Mouse (Mus musculus): Measurements from ENCODE around the gene Atp2b4.

GRCm38 (mm10) chr1:133793646-133794045 is 7.2 kb downstream of the Atp2b4 start:
- no peak for TF ChIP-seq CTCF (IDR thresholded peaks at IDR 0.05; ENCODE audit: insufficient read depth, low read length)
- TF ChIP-seq POLR2A (IDR thresholded peaks at IDR 0.05; ENCODE audit: borderline replicate concordance, extremely low read depth, low read depth, low read length): no peak

Measured in lung, adult 2 months (tissue).